In the genomic region with DNA sequence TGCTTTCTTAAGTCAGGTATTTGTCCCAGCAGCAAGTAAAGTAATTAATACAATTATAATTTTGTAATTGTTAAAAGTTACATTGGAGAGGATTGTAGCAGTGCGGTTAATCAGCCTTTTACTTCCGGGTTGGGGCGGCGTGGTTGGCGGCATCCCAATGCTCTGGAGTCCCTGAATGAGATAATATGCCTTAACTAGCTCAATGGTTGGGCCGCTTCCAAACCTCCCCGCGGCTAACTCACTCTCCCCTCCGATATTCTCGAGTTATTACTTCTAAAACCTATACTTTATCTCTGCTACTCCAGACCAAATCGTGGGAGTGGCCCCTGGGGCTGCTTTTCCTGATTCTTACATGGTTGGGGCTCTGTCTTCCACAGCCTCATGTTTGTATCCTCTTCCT, we compare ENCODE assay signal across 18 mouse cellular contexts. TPM values are rescaled to one million over a fixed set of nuclear protein-coding genes. Genes with fewer than 3 reads are reported as not detected.
DNase-seq lines count a peak whose midpoint lies in the region; TF ChIP-seq lines count a peak whose summit lies in the region.
"Had no signal": no experiment of that assay in that cellular context is flagged by ENCODE, and none has a peak within 500 bp of the region (broad histone marks: within the 10 kb centered on the region; RNA-seq: fewer than 3 reads in every experiment).

No protein-coding gene starts in this region.

- no peaks in the 10 kb centered on the region for H3K79me2 ChIP-seq in MEL (ENCODE audit: control insufficient read depth, insufficient read depth, low read length, poor library complexity)

- no peak for TF ChIP-seq POLR2A in MEL (IDR thresholded peaks at IDR 0.05; ENCODE audit: control insufficient read depth in 1 of 2, insufficient read depth in 1 of 2, low read depth in 1 of 2, low read length in 2 of 2, poor library complexity in 1 of 2)

- no peak for TF ChIP-seq CTCF in MEL (IDR thresholded peaks at IDR 0.05 in 2 of 3, conservative IDR thresholded peaks at IDR 0.05 in 1 of 3; ENCODE audit: control insufficient read depth in 1 of 3, insufficient read depth in 1 of 3, low read depth in 2 of 3, low read length in 3 of 3, poor library complexity in 1 of 3, severe bottlenecking in 1 of 3)

- H3K27me3 ChIP-seq in MEL (ENCODE audit: control insufficient read depth in 1 of 2, insufficient read depth in 2 of 2, low read length in 2 of 2), result no peaks in the 10 kb centered on the region
- H3K27me3 ChIP-seq: limb, embryonic 12.5 days; liver, embryonic 15.5 days; midbrain, embryonic 13.5 days had no signal

- peak overlapping the region; percentile 15; the same call in 1 of the 2 replicates for H3K9ac ChIP-seq in MEL (ENCODE audit: control insufficient read depth, low read depth, low read length, poor library complexity, severe bottlenecking)
- H3K9ac ChIP-seq: limb, embryonic 12.5 days; liver, embryonic 15.5 days; midbrain, embryonic 13.5 days had no signal

- peak; percentile 45 to 60 for TF ChIP-seq EP300 in MEL (IDR thresholded peaks at IDR 0.05; ENCODE audit: low read depth in 1 of 2, low read length in 2 of 2)

- intact Hi-C loops in heart, postnatal 36 days (cut with DNase I), result no loop called here

- H3K9me3 ChIP-seq in MEL (replicated peaks; ENCODE audit: insufficient read depth, low read length), result no peaks in the 10 kb centered on the region
- H3K9me3 ChIP-seq: hindbrain, embryonic 10.5 days; limb, embryonic 12.5 days; liver, embryonic 15.5 days; midbrain, embryonic 13.5 days had no signal

- H3K4me3 ChIP-seq in MEL (ENCODE audit: control insufficient read depth in 1 of 2, insufficient read depth in 1 of 2, low read depth in 2 of 2, low read length in 2 of 2), result peak overlapping the region in 1 of 2 experiments; percentile 15; a peak in 1 of 4 replicates
- H3K4me3 ChIP-seq: hindbrain, embryonic 10.5 days; limb, embryonic 12.5 days; liver, embryonic 15.5 days; midbrain, embryonic 13.5 days had no signal

- peak; percentile 36 to 58 for DNase-seq in heart, adult 18-20 months
- no peak for DNase-seq in heart, adult 11 months
- DNase-seq in MEL (ENCODE audit: low read depth, low spot score), result peak; percentile 88
- peak; percentile 60 for DNase-seq in gastrocnemius, postnatal 10 days
- DNase-seq in heart, postnatal 36 days, result peak; percentile 23 to 33
- DNase-seq in layer of hippocampus, postnatal 36 days, result no peak
- no peak for DNase-seq in thymus, postnatal 14 days
- DNase-seq: cerebellum, adult 8-10 months; lung, postnatal 36 days; thymus, adult 18-20 months had no signal

- H3K27ac ChIP-seq in MEL (ENCODE audit: control insufficient read depth, low read depth, low read length), result peak overlapping the region; percentile 30
- H3K27ac ChIP-seq: hindbrain, embryonic 10.5 days; kidney, postnatal 0 days; limb, embryonic 12.5 days; liver, embryonic 15.5 days; midbrain, embryonic 13.5 days had no signal

- no peak for TF ChIP-seq RAD21 in MEL (IDR thresholded peaks at IDR 0.05; ENCODE audit: low read depth, low read length)

- H3K36me3 ChIP-seq in MEL (ENCODE audit: control insufficient read depth in 1 of 2, insufficient read depth in 2 of 2, low read length in 2 of 2), result peaks cover 0 to 10% of the 10 kb centered on the region in 2 experiments; a peak in 2 of 4 replicates
- H3K36me3 ChIP-seq: hindbrain, embryonic 10.5 days; limb, embryonic 12.5 days; liver, embryonic 15.5 days; midbrain, embryonic 13.5 days had no signal

- H3K4me1 ChIP-seq in MEL (ENCODE audit: control insufficient read depth in 1 of 2, insufficient read depth in 2 of 2, low read length in 2 of 2), result peaks cover 0 to 10% of the 10 kb centered on the region in 2 experiments; a peak in 3 of 4 replicates
- H3K4me1 ChIP-seq: hindbrain, embryonic 10.5 days; limb, embryonic 12.5 days; liver, embryonic 15.5 days; midbrain, embryonic 13.5 days had no signal

TF ChIP-seq in MEL, 35 proteins besides CTCF, POLR2A, EP300 and RAD21:
- TF ChIP-seq USF1 (IDR thresholded peaks at IDR 0.05; ENCODE audit: low read depth, low read length), result no peak
- TF ChIP-seq TCF12 (IDR thresholded peaks at IDR 0.05; ENCODE audit: low read depth, low read length), result peak; percentile 64
- TF ChIP-seq TAL1 (IDR thresholded peaks at IDR 0.05; ENCODE audit: low read length), result peak; percentile 19; the same call in 1 of the 2 replicates
- TF ChIP-seq MXI1 (IDR thresholded peaks at IDR 0.05; ENCODE audit: low read depth, low read length), result peak; percentile 26; the same call in 1 of the 2 replicates
- TF ChIP-seq RCOR1 (IDR thresholded peaks at IDR 0.05; ENCODE audit: low read depth, low read length), result peak; percentile 45; the same call in 1 of the 2 replicates
- TF ChIP-seq ELF1 (IDR thresholded peaks at IDR 0.05; ENCODE audit: low read depth, low read length), result peak; percentile 86
- TF ChIP-seq TBP (IDR thresholded peaks at IDR 0.05; ENCODE audit: low read depth, low read length), result peak; percentile 25; the same call in 1 of the 2 replicates
- TF ChIP-seq SIN3A (IDR thresholded peaks at IDR 0.05; ENCODE audit: low read length), result peak; percentile 23; the same call in 1 of the 2 replicates
- peak; percentile 66 for TF ChIP-seq GATA1 (IDR thresholded peaks at IDR 0.05; ENCODE audit: low read depth, low read length)
- TF ChIP-seq MAFK (IDR thresholded peaks at IDR 0.05; ENCODE audit: borderline replicate concordance, low read depth, low read length), result no peak
- 0 out of 2 replicates have a peak, but pooled peaks have one; percentile 55 for TF ChIP-seq MYC (IDR thresholded peaks at IDR 0.05; ENCODE audit: low read depth, low read length)

RNA-seq across cellular contexts. Expression of a gene that starts 1.0 kb away (rescaled TPM):
- not detected for total RNA-seq in heart, adult 18-20 months (2021)
- not detected in 2 replicates for total RNA-seq in MEL (2012; rRNA removed)
- not detected for polyA plus RNA-seq in MEL (2012; ENCODE audit: insufficient read depth in 1 of 2, insufficient read length in 2 of 2, low read depth in 1 of 2, low replicate concordance in 2 of 2, missing spikeins in 1 of 2)
- not detected for total RNA-seq in gastrocnemius, postnatal 10 days (2021)
- total RNA-seq in heart, postnatal 36 days (2021), result not detected
- total RNA-seq in layer of hippocampus, postnatal 36 days (2021), result not detected
- total RNA-seq: layer of hippocampus, postnatal 14 days had no signal
- polyA plus RNA-seq: hindbrain, embryonic 10.5 days; intestine, embryonic 14.5 days; limb, embryonic 12.5 days; liver, embryonic 15.5 days; midbrain, embryonic 13.5 days; neural tube, embryonic 11.5 days had no signal

RNA-seq across cellular contexts. Expression of a gene that starts 8.0 kb away (rescaled TPM):
- not detected for total RNA-seq in heart, adult 18-20 months (2021)
- total RNA-seq in MEL (2012; rRNA removed), result not detected in 2 replicates
- not detected for polyA plus RNA-seq in MEL (2012; ENCODE audit: insufficient read depth in 1 of 2, insufficient read length in 2 of 2, low read depth in 1 of 2, low replicate concordance in 2 of 2, missing spikeins in 1 of 2)
- under 1 TPM; 0.11 to 0.12 TPM for total RNA-seq in gastrocnemius, postnatal 10 days (2021)
- total RNA-seq in heart, postnatal 36 days (2021), result not detected
- total RNA-seq in layer of hippocampus, postnatal 36 days (2021), result under 1 TPM; 0.48 to 0.77 TPM
- polyA plus RNA-seq: intestine, embryonic 14.5 days; liver, embryonic 15.5 days; neural tube, embryonic 11.5 days had no signal

RNA-seq across cellular contexts. Expression of a gene that starts 17.0 kb away (rescaled TPM):
- total RNA-seq in heart, adult 18-20 months (2021), result not detected
- not detected in 2 replicates for total RNA-seq in MEL (2012; rRNA removed)
- not detected for polyA plus RNA-seq in MEL (2012; ENCODE audit: insufficient read depth in 1 of 2, insufficient read length in 2 of 2, low read depth in 1 of 2, low replicate concordance in 2 of 2, missing spikeins in 1 of 2)
- total RNA-seq in gastrocnemius, postnatal 10 days (2021), result not detected
- not detected for total RNA-seq in heart, postnatal 36 days (2021)
- total RNA-seq in layer of hippocampus, postnatal 36 days (2021), result not detected
- total RNA-seq: layer of hippocampus, postnatal 14 days had no signal
- polyA plus RNA-seq: hindbrain, embryonic 10.5 days; intestine, embryonic 14.5 days; kidney, postnatal 0 days; limb, embryonic 12.5 days; liver, embryonic 15.5 days; midbrain, embryonic 13.5 days; neural tube, embryonic 11.5 days had no signal

RNA-seq across cellular contexts. Expression of a gene that starts 26.7 kb away (rescaled TPM):
- not detected for total RNA-seq in heart, adult 18-20 months (2021)
- total RNA-seq in MEL (2012; rRNA removed), result not detected in 2 replicates
- polyA plus RNA-seq in MEL (2012; ENCODE audit: insufficient read depth in 1 of 2, insufficient read length in 2 of 2, low read depth in 1 of 2, low replicate concordance in 2 of 2, missing spikeins in 1 of 2), result not detected
- total RNA-seq in gastrocnemius, postnatal 10 days (2021), result not detected
- total RNA-seq in heart, postnatal 36 days (2021), result not detected
- not detected for total RNA-seq in layer of hippocampus, postnatal 36 days (2021)
- total RNA-seq: layer of hippocampus, postnatal 14 days had no signal
- polyA plus RNA-seq: hindbrain, embryonic 10.5 days; kidney, postnatal 0 days; limb, embryonic 12.5 days; liver, embryonic 15.5 days; midbrain, embryonic 13.5 days; neural tube, embryonic 11.5 days had no signal

RNA-seq across cellular contexts. Expression of a gene that starts 35.7 kb away (rescaled TPM):
- total RNA-seq in heart, adult 18-20 months (2021), result 1 to 10 TPM; 1.9 to 4.1 TPM
- total RNA-seq in MEL (2012; rRNA removed), result 0.04 TPM in 1 of 2 replicates, not detected in the other
- under 1 TPM in 1 of 2 experiments, not detected in 1; 0.03 TPM for polyA plus RNA-seq in MEL (2012; ENCODE audit: insufficient read depth in 1 of 2, insufficient read length in 2 of 2, low read depth in 1 of 2, low replicate concordance in 2 of 2, missing spikeins in 1 of 2)
- total RNA-seq in gastrocnemius, postnatal 10 days (2021), result under 1 TPM in 1 of 2 experiments, not detected in 1; 0.45 TPM
- total RNA-seq in heart, postnatal 36 days (2021), result 1 to 10 TPM; 2.1 to 2.9 TPM
- total RNA-seq in layer of hippocampus, postnatal 36 days (2021), result not detected
- total RNA-seq: layer of hippocampus, postnatal 14 days had no signal

Comparison
In these comparisons a context has a peak if more than half of its experiments do, and no peak if none do; other contexts are left out.
1. DNase-seq: peak in heart, adult 18-20 months (2 of 2), MEL (single experiment), gastrocnemius, postnatal 10 days (single experiment) and heart, postnatal 36 days (2 of 2); none in heart, adult 11 months (single experiment), layer of hippocampus, postnatal 36 days (0 of 2) and thymus, postnatal 14 days (single experiment).